Mouse (Mus musculus): ENCODE measurements around the gene Ggt6. TPM values are rescaled to one million over a fixed set of nuclear protein-coding genes. Genes with fewer than 3 reads are reported as not detected.

Ggt6 gene
- polyA plus RNA-seq, 1 experiment from 2014 or later: not detected

DNA sequence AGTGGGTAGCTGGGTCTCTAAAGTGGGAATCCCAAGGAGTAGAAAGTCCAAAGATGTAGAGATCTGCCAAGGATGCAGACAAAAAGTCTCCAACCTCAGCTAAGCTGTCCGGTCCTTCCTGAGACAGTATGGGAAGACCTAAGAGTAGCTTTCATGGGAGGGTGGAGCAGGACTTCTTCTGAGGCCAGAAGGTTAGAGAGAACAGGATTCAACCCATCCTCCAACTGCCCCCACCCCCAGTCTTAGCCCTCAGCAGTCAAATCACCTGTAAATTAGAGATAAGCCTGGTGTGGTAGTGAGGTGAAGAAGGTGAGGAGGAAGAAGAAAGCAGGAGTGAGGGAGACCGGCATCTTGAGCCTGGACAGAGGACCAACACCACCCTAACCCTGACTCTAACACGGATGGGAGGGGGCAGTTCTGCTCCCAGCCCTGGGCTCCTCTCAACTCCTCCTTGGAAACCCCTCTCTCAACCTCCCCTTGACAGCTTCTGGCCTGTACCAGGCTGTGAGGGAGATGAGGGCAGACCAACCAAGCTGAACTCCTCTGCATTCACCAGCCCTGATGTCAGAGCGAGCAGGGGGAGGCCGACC, 21.6 kb upstream of the Ggt6 start:
- Histone ChIP-seq H3K4me2 (no peak overlapping the region), H3K27ac (ENCODE audit: low read depth, low read length) (peak overlapping the region; percentile 62), H3K36me3 (ENCODE audit: control insufficient read depth, insufficient read depth, low read length) (no peaks in the 10 kb centered on the region), H3K4me3 (ENCODE audit: low read depth, low read length) (no peak overlapping the region), H3K9me3 (replicated peaks; ENCODE audit: control insufficient read depth, low read length) (no peaks in the 10 kb centered on the region), H3K27me3 (ENCODE audit: control insufficient read depth, insufficient read depth, low read length) (no peaks in the 10 kb centered on the region), H3K4me1 (ENCODE audit: control insufficient read depth, insufficient read depth, low read length) (peaks cover 73% of the 10 kb centered on the region), H3K9ac (ENCODE audit: low read depth, low read length) (no peak overlapping the region)
- no peak for ATAC-seq (replicated peaks; ENCODE audit: insufficient number of reproducible peaks, low FRiP score, low TSS enrichment)
- WGBS (ENCODE audit: insufficient replicate concordance): 54% methylated on average over 5 of the region's 5 CpGs

DNA sequence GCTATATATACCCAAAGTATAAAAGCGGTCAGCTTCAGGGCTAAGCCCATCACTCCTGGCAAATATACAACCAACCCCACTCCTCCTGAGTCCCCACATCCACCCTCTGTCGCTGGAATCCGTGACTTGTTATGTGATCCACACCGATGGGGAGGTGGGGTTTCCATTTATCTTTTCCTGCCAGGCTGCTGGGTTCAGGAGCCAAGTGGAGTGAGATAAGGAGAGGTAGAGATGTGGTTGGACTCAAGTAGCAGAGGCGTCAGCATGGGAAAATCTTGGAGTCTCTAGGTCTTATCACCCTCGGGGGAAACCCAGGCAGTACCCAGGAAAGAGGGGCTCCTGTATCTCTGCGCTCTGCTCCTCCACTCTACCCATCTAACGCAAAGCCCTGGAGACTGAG, 20.2 kb upstream of the Ggt6 start:
- WGBS (ENCODE audit: insufficient replicate concordance): 21% methylated on average over 8 of the region's 8 CpGs
- Histone ChIP-seq H3K4me1 (ENCODE audit: control insufficient read depth, insufficient read depth, low read length) (peaks cover 65% of the 10 kb centered on the region), H3K27me3 (ENCODE audit: control insufficient read depth, insufficient read depth, low read length) (no peaks in the 10 kb centered on the region), H3K4me3 (ENCODE audit: low read depth, low read length) (no peak overlapping the region), H3K36me3 (ENCODE audit: control insufficient read depth, insufficient read depth, low read length) (no peaks in the 10 kb centered on the region), H3K27ac (ENCODE audit: low read depth, low read length) (peak overlapping the region; percentile 57; the same call in 1 of the 2 replicates), H3K9me3 (replicated peaks; ENCODE audit: control insufficient read depth, low read length) (no peaks in the 10 kb centered on the region), H3K9ac (ENCODE audit: low read depth, low read length) (no peak overlapping the region), H3K4me2 (peak overlapping the region; percentile 22; the same call in 1 of the 2 replicates)
- no peak for ATAC-seq (replicated peaks; ENCODE audit: insufficient number of reproducible peaks, low FRiP score, low TSS enrichment)

DNA sequence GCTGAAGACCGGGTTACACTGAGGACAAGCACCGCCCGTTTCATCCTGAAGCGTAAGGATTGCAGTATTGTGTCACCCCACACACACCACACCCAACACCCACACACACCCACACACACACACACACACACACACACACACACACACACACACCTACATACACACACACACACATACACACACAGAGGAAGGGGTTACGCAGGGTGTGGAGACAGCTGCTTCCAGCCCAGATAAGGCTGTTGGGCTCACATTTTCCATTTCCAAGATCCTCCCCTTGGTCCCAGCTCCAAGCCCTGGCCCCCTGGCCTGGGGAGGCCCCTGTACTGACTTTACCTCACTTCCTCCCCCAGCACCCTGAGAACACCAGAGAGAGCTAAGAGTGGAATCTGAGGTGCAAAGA, 18.7 kb upstream of the Ggt6 start:
- Histone ChIP-seq H3K27ac (ENCODE audit: low read depth, low read length) (peak overlapping the region; percentile 63), H3K27me3 (ENCODE audit: control insufficient read depth, insufficient read depth, low read length) (no peaks in the 10 kb centered on the region), H3K9me3 (replicated peaks; ENCODE audit: control insufficient read depth, low read length) (no peaks in the 10 kb centered on the region), H3K4me2 (no peak overlapping the region), H3K4me3 (ENCODE audit: low read depth, low read length) (no peak overlapping the region), H3K36me3 (ENCODE audit: control insufficient read depth, insufficient read depth, low read length) (no peaks in the 10 kb centered on the region), H3K9ac (ENCODE audit: low read depth, low read length) (no peak overlapping the region), H3K4me1 (ENCODE audit: control insufficient read depth, insufficient read depth, low read length) (peaks cover 64% of the 10 kb centered on the region)
- 40% methylated on average over 5 of the region's 5 CpGs for WGBS (ENCODE audit: insufficient replicate concordance)
- peak; percentile 60; the same call in 1 of the 2 replicates for ATAC-seq (replicated peaks; ENCODE audit: insufficient number of reproducible peaks, low FRiP score, low TSS enrichment)

DNA sequence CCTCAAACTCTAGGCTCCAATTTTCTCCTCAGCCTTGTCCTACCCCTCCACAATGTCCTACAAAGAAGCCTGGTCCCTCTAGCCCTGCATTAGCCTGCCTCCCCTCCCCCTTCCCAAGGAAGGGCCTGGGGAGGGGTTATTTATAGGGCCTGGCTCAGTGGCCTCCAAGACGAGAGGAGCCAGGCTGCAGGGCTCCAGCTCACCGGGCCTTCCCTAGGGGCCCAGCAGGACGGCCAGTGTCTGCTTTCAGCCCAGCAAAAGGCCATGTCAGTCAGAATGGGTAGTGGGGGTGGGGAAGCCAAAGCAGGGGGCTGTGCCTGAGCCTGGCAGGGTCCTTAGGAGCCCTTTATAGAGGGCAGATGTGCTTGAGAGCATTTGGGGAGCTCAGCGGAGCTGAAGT, 17.9 kb upstream of the Ggt6 start:
- H3K36me3 ChIP-seq (ENCODE audit: control insufficient read depth, insufficient read depth, low read length): no peaks in the 10 kb centered on the region
- H3K9me3 ChIP-seq (replicated peaks; ENCODE audit: control insufficient read depth, low read length): no peaks in the 10 kb centered on the region
- WGBS (ENCODE audit: insufficient replicate concordance): 7% methylated on average over 4 of the region's 4 CpGs
- H3K4me3 ChIP-seq (ENCODE audit: low read depth, low read length): no peak overlapping the region
- H3K4me2 ChIP-seq: peak overlapping the region; percentile 32
- H3K27ac ChIP-seq (ENCODE audit: low read depth, low read length): peak overlapping the region; percentile 63
- no peaks in the 10 kb centered on the region for H3K27me3 ChIP-seq (ENCODE audit: control insufficient read depth, insufficient read depth, low read length)
- peak overlapping the region; percentile 63 for H3K9ac ChIP-seq (ENCODE audit: low read depth, low read length)
- peaks cover 57% of the 10 kb centered on the region for H3K4me1 ChIP-seq (ENCODE audit: control insufficient read depth, insufficient read depth, low read length)
- ATAC-seq (replicated peaks; ENCODE audit: insufficient number of reproducible peaks, low FRiP score, low TSS enrichment): no peak; the same call in 1 of the 2 replicates

DNA sequence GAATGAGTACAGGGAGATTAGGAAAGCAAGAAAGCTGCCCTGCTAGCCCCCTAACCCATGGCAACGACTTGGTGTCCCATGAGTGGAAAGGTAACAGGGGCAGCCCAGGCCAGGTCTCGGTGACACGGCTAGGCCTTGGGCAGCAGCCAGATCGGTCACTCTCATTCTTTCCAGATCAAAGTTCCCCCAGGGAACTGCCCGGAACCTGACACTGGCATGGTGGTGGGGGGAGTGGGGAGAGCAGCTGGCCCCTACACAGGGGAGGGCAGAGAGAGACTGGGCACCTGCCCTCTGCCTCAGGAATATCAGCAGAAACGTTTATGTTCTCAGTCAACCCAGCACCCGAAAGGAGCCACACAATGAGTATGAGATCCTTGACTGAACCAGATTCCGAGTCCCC, 17.1 kb upstream of the Ggt6 start:
- Histone ChIP-seq H3K27ac (ENCODE audit: low read depth, low read length) (0 out of 2 replicates have a peak overlapping the region, but pooled peaks have one; percentile 22), H3K4me1 (ENCODE audit: control insufficient read depth, insufficient read depth, low read length) (peaks cover 49% of the 10 kb centered on the region), H3K4me2 (no peak overlapping the region), H3K4me3 (ENCODE audit: low read depth, low read length) (no peak overlapping the region), H3K9ac (ENCODE audit: low read depth, low read length) (0 out of 2 replicates have a peak overlapping the region, but pooled peaks have one; percentile 46), H3K27me3 (ENCODE audit: control insufficient read depth, insufficient read depth, low read length) (no peaks in the 10 kb centered on the region), H3K36me3 (ENCODE audit: control insufficient read depth, insufficient read depth, low read length) (no peaks in the 10 kb centered on the region), H3K9me3 (replicated peaks; ENCODE audit: control insufficient read depth, low read length) (no peaks in the 10 kb centered on the region)
- ATAC-seq (replicated peaks; ENCODE audit: insufficient number of reproducible peaks, low FRiP score, low TSS enrichment): no peak
- 45% methylated on average over 8 of the region's 8 CpGs for WGBS (ENCODE audit: insufficient replicate concordance)

DNA sequence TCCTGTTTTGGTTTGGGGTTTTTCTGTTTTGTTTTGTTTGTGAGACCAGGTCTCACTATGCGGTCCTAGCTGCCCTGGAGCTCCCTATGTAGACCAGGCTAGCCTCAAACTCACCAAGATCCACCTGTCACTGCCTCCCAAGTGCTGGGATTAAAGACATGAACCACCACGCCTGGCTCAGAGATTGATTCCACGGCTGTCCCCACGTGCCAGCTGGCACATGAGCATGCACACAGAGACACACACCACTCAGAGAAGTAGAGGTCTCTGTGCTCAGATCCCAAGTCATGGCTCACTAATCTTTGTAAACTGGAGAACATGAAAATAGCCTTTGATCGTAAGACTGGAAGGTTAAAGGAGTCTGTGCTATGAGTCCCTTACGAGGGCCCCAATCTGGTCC, 16.3 kb upstream of the Ggt6 start:
- ATAC-seq (replicated peaks; ENCODE audit: insufficient number of reproducible peaks, low FRiP score, low TSS enrichment): no peak
- Histone ChIP-seq H3K9ac (ENCODE audit: low read depth, low read length) (no peak overlapping the region), H3K36me3 (ENCODE audit: control insufficient read depth, insufficient read depth, low read length) (no peaks in the 10 kb centered on the region), H3K27ac (ENCODE audit: low read depth, low read length) (no peak overlapping the region), H3K9me3 (replicated peaks; ENCODE audit: control insufficient read depth, low read length) (no peaks in the 10 kb centered on the region), H3K4me1 (ENCODE audit: control insufficient read depth, insufficient read depth, low read length) (peaks cover 42% of the 10 kb centered on the region), H3K27me3 (ENCODE audit: control insufficient read depth, insufficient read depth, low read length) (no peaks in the 10 kb centered on the region), H3K4me3 (ENCODE audit: low read depth, low read length) (no peak overlapping the region), H3K4me2 (no peak overlapping the region)
- 92% methylated on average over 6 of the region's 6 CpGs for WGBS (ENCODE audit: insufficient replicate concordance)

DNA sequence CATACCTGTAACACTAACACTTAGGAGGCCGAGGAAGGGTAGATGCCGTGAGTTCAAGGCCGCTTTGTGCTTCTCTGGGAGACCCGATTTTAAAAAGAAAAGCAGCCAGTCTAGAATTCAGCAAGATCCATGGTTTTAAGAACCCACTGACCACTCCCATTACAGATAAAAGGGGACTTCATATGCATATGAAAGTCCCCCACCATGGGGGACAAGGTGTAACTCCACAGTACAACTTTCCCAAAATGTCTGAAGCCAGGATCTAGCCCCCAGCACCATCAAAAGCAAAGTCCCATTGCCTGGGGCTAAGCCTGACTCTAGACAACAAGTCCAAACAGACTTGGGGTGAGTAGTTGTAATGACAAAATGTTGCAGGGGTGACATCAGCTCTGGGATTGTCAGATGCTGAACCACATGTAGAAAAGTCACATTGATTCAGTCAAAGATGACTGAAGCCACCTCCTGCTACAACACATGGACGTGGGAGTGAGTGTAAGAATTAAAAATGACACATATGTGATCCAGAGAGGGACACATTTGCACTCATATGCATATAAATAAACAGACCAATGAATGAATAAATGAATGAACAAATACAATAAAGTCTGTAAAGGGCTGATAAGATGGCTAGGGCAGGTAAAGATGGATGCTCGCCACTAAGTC, 14.7 kb upstream of the Ggt6 start:
- H3K4me3 ChIP-seq (ENCODE audit: low read depth, low read length): no peak overlapping the region
- H3K9ac ChIP-seq (ENCODE audit: low read depth, low read length): no peak overlapping the region
- H3K4me1 ChIP-seq (ENCODE audit: control insufficient read depth, insufficient read depth, low read length): peaks cover 26% of the 10 kb centered on the region
- H3K27ac ChIP-seq (ENCODE audit: low read depth, low read length): no peak overlapping the region
- no peaks in the 10 kb centered on the region for H3K36me3 ChIP-seq (ENCODE audit: control insufficient read depth, insufficient read depth, low read length)
- 87% methylated on average over 6 of the region's 6 CpGs for WGBS (ENCODE audit: insufficient replicate concordance)
- H3K4me2 ChIP-seq: no peak overlapping the region
- H3K9me3 ChIP-seq (replicated peaks; ENCODE audit: control insufficient read depth, low read length): no peaks in the 10 kb centered on the region
- no peak for ATAC-seq (replicated peaks; ENCODE audit: insufficient number of reproducible peaks, low FRiP score, low TSS enrichment)
- no peaks in the 10 kb centered on the region for H3K27me3 ChIP-seq (ENCODE audit: control insufficient read depth, insufficient read depth, low read length)

DNA sequence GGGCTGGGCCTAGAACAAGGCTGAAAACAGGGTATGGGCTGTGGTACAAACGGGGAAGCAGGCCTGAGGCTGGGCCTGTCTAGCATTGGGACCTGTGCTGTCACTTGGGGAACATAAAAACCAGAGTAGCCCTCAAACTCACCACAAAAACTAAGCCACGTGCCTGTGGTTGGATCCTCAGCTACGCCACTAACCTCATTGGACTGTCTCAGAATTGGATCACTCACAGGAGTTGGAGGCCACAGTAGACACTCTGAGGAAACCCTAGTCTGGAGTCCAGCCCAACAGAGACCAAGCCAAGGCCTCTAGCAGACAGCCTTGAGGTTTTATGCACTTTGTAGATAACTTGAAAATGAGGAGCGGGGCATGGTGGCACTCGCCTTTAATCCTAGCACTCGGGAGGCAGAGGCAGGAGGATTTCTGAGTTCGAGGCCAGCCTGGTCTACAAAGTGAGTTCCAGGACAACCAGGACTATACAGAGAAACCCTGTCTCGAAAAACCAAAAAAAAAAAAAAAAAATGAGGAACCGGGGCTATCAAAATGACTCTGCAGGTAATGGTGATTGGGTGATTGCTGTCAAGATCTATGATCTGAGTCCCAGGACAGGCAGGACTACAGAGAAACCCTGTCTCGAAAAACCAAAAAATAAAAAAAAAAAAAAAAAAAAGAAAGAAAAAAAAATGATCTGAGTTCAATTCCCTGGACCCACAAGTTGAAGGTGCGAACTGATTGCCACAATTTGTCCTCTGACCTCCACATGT, 13.6 kb upstream of the Ggt6 start:
- Histone ChIP-seq H3K27me3 (ENCODE audit: control insufficient read depth, insufficient read depth, low read length) (no peaks in the 10 kb centered on the region), H3K4me1 (ENCODE audit: control insufficient read depth, insufficient read depth, low read length) (peaks cover 18% of the 10 kb centered on the region), H3K27ac (ENCODE audit: low read depth, low read length) (no peak overlapping the region), H3K9ac (ENCODE audit: low read depth, low read length) (no peak overlapping the region), H3K4me2 (no peak overlapping the region), H3K9me3 (replicated peaks; ENCODE audit: control insufficient read depth, low read length) (no peaks in the 10 kb centered on the region), H3K36me3 (ENCODE audit: control insufficient read depth, insufficient read depth, low read length) (no peaks in the 10 kb centered on the region), H3K4me3 (ENCODE audit: low read depth, low read length) (no peak overlapping the region)
- no peak for ATAC-seq (replicated peaks; ENCODE audit: insufficient number of reproducible peaks, low FRiP score, low TSS enrichment)
- WGBS (ENCODE audit: insufficient replicate concordance): 86% methylated on average over 11 of the region's 11 CpGs
